Mouse (Mus musculus) CH12F3 (cell line): ENCODE data around the gene Cstb.

Experiments used
- in situ Hi-C: fragments of 300-500 bp; cut with MboI; formaldehyde crosslinking; loops from 2 replicates; pipeline ENCODE4 v1.14.3; 2020; ENCODE audit warnings: low sequenced_read_pairs

Gene Cstb

GRCm38 (mm10) chr10:78458348-78459111, 33.1 kb downstream of the Cstb start:
- in situ Hi-C loops, result no loop called here

- in situ Hi-C loops, result no loop called here
Measured at GRCm38 (mm10) chr10:78460463-78460862, 35.0 kb downstream of the Cstb start.

GRCm38 (mm10) chr10:78461767-78462166, 36.3 kb downstream of the Cstb start:
- in situ Hi-C loops, result no loop called here

GRCm38 (mm10) chr10:78462945-78463768, 37.7 kb downstream of the Cstb start:
- in situ Hi-C loops, result no loop called here

- in situ Hi-C loops, result no loop called here
Measured at GRCm38 (mm10) chr10:78463769-78464167, 38.3 kb downstream of the Cstb start.

GRCm38 (mm10) chr10:78464201-78464791, 38.8 kb downstream of the Cstb start:
- in situ Hi-C loops, result no loop called here

- in situ Hi-C loops, result no loop called here
Measured at GRCm38 (mm10) chr10:78464792-78465207, 39.3 kb downstream of the Cstb start, which contains the start of gene Pdxk. Pdxk (minus strand) TSS chr10:78464975.

- in situ Hi-C loops, result no loop called here
Measured at GRCm38 (mm10) chr10:78465472-78465871, 40.0 kb downstream of the Cstb start.

- in situ Hi-C loops, result no loop called here
Measured at GRCm38 (mm10) chr10:78466647-78467046, 41.2 kb downstream of the Cstb start.

GRCm38 (mm10) chr10:78467761-78468310, 42.4 kb downstream of the Cstb start:
- in situ Hi-C loops, result no loop called here

GRCm38 (mm10) chr10:78470582-78471313, 45.3 kb downstream of the Cstb start:
- in situ Hi-C loops, result no loop called here

GRCm38 (mm10) chr10:78472046-78472445, 46.6 kb downstream of the Cstb start:
- in situ Hi-C loops, result no loop called here

GRCm38 (mm10) chr10:78473434-78473833, 48.0 kb downstream of the Cstb start:
- in situ Hi-C loops, result no loop called here

- in situ Hi-C loops, result no loop called here
Measured at GRCm38 (mm10) chr10:78474759-78475158, 49.3 kb downstream of the Cstb start.

GRCm38 (mm10) chr10:78476821-78477220, 51.4 kb downstream of the Cstb start:
- in situ Hi-C loops, result no loop called here
